Mouse (Mus musculus): ENCODE data around the gene 2010315B03Rik.
"Not testable (repeated sequence)": the region's sequence is repeated elsewhere in the genome, so short reads cannot be mapped to it uniquely, and the experiment has no call there.

2010315B03Rik gene

DNA sequence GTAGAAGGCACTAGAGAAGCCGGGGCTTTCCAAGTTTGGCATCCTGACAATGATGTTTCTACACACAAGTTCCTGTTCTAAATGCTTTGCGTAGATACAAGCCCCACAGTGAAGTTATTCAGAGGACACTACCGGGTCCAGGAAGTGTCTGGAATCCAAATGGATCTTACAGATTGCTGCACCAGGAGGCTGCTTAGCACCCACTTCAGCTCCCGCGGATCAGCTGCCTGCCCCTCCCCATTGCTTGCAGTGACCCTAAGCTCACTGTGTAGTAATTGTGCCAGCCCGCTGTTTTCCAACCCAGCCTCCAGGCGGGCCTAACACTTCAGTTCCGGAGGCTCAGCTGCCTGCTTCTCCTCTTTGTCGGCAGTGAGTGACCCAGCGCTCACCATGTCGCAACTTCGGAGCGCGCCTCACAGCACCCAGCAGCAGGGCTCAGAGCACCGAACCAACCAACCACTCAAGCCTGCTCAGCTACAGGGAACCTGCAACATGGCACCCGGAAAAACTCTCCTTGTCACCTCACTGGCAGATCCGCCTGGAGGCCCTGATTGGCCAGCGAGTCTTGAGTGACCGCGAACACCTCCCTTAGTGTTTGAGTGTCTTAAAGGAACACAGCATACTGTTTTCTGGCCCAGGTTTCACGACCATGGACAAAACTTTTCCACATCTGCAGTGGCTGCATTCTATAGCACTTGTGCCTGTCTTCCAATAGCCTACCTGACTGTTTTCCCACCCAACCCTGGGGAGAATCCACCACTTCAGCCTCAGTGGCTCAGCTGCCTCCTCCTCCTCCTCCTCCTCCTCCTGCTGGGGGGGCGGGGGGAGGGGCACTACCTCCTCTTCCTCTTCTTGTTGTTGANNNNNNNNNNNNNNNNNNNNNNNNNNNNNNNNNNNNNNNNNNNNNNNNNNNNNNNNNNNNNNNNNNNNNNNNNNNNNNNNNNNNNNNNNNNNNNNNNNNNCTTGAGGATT lies at the start of gene 2010315B03Rik:
Gene 2010315B03Rik (minus strand): TSS at position 526 of the 972 bp plus-strand sequence.
- in situ Hi-C loops (cut with MboI) = no loop called here

DNA sequence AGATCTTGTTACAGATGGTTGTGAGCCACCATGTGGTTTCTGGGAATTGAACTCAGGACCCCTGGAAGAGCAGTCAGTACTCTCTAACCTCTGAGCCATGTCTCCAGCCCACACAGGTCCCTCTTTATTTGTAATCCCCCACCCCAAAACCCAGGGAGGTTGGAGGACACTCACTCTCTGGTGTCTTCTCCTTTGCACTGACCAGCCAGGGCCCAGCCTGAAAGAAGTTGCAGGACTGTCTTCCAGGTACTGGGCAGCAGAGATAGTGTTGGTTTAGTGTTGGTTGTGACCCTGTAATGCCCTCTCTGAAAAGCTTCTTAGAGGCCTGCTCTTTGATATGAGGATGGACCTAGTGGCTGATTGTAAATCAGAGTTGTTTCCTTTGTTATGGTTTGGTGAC lies 994 bp downstream of the 2010315B03Rik start:
- in situ Hi-C loops (cut with MboI) = no loop called here

DNA sequence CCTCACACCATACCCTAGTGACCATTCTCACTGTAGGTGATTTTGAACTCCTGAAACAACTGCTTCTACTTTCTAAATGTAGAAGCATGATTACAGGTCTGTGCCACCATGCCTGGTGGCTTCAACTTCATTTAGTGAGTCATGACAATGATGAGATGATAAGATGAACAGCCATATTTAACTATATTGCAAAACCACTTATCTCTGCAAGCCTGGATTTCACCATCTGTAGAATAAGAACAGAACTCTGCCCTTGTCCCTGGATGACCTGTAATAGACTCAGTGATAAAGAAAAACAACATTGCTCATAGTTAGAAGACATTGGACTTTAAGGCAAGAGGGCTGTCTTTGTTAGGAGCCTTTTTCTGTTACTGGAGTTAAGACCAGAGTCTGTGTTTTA lies 24.2 kb downstream of the 2010315B03Rik start:
- in situ Hi-C loops (cut with MboI) = no loop called here

DNA sequence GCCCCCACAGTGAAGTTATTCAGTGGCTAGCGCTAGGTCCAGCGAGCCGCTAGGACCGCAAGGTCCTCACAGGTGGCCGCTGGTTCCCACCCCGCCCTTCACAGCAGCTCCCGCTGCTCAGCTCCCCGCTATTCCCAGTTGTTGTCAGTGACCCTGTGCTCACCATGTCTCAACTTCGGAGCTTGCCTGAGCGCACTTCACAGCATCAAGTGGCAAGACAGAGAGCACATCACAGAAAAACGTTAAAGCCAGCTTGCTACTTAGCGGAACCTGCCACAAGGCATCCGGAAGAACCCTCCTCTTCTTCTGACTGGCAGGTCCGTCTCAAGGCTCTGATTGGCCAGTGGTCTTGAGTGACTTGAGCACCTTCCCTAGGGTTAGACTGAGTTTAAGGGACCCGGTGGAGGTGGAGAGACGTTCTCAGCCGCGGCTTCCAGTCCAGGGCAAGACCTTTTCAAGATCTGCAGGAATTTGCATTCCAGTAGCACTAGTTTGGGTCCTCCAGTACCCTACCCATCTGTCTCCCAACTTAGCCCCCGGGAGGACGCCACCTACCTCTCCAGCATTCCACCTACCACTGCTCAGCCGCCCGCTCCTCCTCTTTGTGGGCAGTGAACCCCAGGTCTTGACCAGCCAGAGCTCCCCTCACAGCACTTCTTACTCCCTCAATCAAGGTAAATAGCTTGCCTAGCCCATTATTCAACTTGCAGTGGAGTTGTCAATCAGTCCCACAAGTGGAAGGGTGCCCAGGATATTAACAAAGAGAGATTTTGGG lies 30.4 kb downstream of the 2010315B03Rik start:
- in situ Hi-C loops (cut with MboI) = no loop called here

DNA sequence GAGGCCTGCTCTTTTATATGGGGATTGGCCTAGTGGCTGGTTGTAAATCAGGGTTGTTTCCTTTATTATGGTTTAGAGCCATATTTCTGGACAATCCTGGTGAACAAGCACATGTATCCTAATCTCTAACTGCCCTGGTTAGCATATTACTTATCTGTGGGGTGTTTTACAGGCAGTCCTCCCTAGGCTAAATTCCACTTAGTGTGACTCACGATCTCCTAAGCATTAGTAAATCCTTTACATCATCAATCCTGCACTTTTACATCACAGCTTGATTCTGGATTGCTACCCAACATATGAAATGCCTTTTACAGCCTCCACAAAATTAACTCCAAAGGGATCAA lies 31.1 kb downstream of the 2010315B03Rik start:
- in situ Hi-C loops (cut with MboI) = no loop called here

DNA sequence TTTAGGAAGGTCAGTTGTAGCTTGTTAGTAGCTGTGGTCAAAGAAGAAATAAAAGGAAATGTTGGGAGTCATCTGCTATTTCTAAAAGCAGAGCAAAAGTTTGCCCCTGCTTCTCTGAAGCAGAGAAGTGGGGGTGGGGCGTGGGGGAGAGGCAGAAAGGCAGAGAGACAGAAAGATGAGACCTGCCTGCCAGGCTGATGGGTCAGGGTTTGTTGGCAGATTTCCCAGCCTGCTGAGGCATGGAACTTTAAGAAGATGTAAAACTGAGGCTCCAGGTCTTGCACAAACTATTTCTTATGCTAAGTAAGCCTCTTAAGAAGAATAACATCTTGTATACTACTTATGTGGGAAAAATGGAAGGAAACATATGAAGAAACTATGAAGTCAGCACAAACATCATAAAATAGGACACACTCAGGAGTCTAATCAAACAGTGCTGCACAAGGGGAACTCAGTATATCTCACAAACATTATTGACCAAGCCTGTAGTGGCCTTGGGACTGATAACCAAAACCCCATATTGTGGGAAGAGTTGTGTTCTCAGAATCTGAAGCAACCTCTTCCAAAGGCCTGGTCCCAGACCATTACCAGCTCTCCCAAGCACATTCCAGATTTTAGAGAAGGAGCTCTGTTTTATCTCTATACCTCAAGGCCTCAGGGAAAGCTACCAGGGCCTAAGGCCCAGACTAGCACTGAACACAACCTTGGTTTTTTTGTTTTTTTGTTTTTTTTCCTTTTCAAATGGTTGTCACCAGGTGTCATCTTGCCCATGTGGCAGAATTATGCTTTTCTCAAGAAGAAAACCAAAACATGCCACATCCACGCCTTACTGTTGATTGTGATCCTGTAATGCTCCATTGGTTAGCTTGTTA lies 31.7 kb downstream of the 2010315B03Rik start:
- in situ Hi-C loops (cut with MboI) = no loop called here

DNA sequence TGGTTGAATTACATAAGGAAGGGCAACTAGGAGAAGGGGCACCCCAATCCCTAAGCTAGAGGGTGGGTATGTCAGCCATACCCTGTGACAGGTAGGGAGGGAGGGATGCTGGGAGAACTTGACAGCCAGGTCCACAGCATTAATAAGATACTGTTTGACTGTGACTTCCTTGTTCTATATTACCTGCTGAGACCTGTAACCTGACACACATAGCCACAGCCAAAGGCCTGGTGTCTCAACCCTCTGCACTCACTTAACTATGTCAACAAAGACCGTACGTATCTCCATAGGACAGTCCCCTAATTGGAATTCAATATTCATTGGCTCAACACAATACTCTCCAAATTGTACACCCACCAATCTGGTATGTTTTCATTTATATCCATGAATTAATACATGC lies 33.2 kb downstream of the 2010315B03Rik start:
- in situ Hi-C loops (cut with MboI) = no loop called here

DNA sequence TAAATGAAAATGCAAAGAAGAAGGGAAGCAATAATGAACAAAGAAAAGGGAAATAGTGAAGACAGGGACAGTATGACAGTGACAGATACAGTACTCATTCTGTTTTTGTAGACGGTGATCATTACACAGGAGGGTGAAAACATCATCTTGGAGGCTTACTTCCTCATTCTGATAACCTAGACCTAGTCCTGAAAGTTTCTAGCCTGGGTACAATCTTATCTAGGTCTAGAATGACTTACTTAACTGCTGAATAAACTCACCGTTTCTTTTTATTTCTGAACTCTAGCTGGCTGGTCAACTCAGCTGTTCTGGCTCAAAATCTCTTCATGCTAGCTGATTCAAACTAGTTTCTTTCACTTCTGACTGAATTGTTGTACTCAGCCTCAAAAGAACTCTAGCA lies 37.4 kb downstream of the 2010315B03Rik start:
- in situ Hi-C loops (cut with MboI) = no loop called here

DNA sequence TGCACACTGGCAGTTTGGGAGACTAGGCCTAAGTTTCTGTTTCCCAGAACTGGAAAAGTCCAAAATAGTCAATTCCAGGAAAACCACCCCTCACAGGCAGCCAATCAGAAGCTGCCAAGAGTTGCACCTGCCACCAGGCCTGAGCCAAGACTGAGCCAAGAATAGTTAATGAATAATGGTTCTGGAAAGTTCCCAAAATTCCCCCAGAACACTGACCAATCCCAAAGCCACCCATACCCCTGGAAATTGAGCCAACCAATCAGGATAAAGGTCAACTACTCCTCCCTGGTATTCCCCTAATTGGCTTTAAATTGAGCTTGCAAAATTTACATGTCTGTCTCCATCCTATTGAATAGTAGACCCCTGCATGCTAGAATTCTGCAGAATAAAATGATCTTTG lies 39.3 kb downstream of the 2010315B03Rik start:
- in situ Hi-C loops (cut with MboI) = no loop called here

DNA sequence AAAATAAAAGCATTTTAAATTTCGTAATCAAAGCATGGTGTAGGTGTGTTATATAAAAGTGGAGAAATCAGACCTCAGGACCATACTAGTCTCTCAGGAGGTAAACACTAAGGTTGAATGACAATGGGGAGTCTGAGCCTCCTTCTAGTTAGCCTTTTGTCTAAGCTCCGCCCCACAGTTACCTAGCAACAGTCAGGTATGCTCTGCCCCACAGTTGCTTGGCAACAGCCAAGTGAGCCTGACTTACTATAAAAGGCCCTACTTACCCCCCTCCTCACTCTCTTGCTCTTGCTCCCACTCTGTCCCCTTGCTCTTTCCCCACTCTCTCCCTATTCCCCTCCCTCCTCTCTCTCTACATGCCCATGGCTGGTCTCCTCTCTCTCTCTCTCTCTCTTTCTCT lies 44.6 kb downstream of the 2010315B03Rik start:
- in situ Hi-C loops (cut with MboI) = no loop called here

DNA sequence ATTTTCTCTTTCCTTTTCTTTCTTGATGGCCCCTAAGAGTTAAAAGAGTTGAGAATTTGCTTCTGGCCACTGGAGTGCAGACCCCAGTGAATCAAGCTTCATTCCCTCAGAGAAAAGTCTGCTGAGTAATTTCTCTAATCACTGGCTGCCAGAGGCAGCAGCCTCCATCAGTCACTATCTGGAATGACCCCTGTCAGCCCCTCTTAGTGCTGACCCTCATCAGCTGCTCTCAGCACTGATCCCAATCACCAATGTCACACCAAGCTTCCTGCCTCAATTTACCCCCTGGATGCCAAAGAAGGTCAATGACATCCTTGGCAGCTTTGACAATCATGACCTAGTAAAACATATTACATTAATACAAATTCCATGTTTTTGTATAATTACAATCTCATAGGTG lies 45.0 kb downstream of the 2010315B03Rik start:
- in situ Hi-C loops (cut with MboI) = no loop called here

DNA sequence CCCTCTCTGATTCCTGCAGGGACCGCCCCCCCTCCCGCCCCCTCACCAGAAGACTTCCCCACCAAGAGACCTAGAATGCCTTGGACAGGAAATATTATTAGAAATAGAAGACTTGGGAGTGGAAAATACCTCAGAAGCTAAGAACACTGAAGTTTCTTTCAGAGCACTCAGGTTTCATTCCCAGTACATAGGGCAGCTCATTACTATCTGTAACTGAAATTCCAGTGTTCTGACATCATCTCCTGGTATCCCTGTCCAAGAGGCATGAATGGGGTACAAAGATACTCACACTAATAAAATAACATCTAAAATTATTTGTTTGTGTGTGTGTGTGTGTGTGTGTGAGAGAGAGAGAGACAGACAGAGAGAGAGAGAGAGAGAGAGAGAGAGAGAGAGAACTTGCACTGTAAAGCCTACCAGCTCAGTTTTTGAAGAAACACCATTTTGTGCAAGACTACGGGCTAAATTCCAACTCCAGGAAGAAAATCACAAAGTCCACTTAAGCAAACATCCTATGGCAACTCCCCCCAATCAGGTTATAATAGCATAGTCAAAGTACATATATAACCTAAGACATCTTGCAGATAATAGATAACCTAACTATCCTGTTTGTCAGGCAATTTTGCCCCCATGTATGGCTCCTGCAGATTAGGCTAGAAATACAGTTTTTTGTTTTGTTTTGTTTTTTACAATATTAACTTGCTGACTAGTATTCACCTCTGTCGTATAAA lies 49.3 kb downstream of the 2010315B03Rik start:
- in situ Hi-C loops (cut with MboI) = no loop called here

DNA sequence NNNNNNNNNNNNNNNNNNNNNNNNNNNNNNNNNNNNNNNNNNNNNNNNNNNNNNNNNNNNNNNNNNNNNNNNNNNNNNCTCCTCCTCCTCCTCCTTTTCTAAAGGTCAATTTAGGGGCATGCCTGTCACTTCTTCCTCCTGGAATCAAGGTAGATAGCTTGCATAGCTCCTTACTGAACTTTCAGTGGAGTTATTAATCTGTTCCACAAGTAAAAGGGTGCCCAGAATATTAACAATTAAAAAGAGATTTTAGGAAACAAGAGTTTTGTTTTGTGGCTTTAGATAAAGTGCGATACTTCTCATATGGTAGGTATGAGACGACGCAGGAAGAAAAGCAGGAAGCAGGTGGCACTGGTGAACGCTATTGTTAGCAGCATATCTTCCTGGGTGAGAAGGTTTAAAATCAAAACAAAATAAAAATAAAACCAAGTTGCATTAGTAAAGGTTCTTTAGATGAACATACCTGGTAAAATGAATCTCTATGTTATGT lies 54.4 kb downstream of the 2010315B03Rik start:
- in situ Hi-C loops (cut with MboI) = no loop called here

DNA sequence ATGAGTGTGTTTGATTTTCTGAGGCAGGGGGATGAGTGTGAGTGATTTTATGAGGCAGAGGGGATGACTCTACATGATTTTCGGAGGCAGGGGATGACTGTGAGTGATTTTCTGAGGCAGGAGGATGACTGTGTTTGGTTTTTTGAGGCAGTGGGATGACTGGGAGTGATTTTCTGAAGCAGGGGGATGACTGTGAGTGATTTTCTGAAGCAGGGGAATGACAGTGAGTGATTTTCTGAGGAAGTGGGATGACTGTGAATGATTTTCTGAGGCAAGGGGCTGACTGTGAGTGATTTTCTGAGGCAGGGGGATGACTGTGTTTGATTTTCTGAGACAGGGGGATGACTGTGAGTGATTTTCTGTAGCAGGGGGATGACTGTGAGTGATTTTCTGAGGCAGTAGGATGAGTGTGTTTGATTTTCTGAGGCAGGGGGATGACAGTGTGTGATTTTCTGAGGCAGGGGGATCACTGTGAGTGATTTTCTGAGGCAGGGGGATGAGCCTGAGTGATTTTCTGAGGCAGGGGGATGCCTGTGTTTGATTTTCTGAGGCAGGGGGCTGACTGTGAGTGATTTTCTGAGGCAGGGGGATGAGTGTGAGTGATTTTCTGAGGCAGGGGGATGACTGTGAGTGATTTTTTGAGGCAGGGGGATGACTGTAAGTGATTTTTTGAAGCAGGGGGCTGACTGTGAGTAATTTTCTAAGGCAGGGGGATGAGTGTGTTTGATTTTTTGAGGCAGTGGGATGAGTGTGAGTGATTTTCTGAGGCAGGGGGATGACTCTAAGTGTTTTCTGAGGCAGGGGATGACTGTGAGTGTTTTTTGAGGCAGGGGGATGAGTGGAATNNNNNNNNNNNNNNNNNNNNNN lies 55.1 kb downstream of the 2010315B03Rik start:
- in situ Hi-C loops (cut with MboI) = no loop called here

DNA sequence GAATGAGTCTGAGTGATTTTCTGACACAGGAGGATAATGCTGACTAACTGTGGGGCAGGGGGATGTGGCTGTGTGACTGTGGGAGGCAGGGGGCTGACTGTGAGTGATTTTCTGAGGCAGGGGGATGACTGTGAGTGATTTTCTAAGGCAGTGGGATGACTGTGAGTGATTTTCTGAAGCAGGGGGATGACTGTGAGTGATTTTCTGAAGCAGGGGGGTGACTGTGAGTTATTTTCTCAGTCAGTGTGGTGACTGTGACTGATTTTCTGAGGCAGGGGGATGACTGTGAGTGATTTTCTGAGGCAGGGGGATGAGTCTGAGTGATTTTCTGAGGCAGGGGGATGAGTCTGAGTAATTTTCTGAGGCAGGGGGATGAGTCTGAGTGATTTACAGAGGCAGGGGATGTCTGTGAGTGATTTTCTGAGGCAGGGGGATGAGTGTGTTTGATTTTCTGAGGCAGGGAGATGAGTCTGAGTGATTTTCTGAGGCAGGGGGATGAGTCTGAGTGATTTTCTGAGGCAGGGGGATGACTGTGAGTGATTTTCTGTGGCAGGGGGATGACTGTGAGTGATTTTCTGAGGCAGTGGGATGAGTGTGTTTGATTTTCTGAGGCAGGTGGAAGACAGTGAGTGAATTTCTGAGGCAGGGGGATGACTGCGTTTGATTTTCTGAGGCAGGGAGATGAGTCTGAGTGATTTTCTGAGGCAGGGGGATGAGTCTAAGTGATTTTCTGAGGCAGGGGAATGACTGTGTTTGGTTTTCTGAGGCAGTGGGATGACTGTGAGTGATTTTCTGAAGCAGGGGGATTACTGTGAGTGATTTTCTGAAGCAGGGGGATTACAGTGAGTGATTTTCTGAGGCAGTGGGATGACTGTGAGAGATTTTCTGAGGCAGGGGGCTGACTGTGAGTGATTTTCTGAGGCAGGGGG lies 56.0 kb downstream of the 2010315B03Rik start:
- in situ Hi-C loops (cut with MboI) = not testable (repeated sequence)

DNA sequence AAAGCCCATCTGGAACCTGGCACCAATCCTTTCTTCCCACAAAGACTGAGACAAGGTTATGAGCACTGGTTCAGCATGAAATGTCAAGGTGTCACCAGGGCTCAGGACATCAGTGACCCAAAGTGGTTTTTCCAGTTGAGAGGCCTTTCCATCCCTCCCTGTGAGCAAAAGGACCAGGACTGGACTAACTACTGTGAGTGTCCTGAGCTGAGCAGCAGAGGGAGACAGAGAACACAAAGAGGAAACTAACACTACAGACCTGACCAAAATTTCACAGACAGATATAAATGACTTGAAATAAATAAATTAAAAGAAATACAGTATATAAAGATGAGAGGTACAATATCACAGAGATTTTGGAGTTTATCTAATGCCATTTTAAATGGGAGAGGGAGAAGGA lies 61.1 kb downstream of the 2010315B03Rik start:
- in situ Hi-C loops (cut with MboI) = no loop called here
